Mouse (Mus musculus) ES-E14 (cell line): ENCODE measurements around the gene Dnajb12. TPM values are rescaled to one million over a fixed set of nuclear protein-coding genes. Genes with fewer than 3 reads are reported as not detected.
"Not testable (repeated sequence)": the region's sequence is repeated elsewhere in the genome, so short reads cannot be mapped to it uniquely, and the experiment has no call there.

ENCODE experiments used
- DNase-seq: peaks from one replicate; pipeline ENCODE4 v3.0.0-alpha.2; 2013; ENCODE audit warnings: low read depth, low spot score
- H3K27ac ChIP-seq: 2 replicates; pipeline ENCODE4 v1.5.1; 2012; ENCODE audit warnings: low read depth, mild to moderate bottlenecking, low read length, moderate library complexity, mixed read lengths; ENCODE audit not compliant: poor library complexity, insufficient read depth, severe bottlenecking
- H3K36me3 ChIP-seq: 2 replicates; pipeline ENCODE4 v1.6.1; 2012; ENCODE audit warnings: mild to moderate bottlenecking, low read length, moderate library complexity, mixed read lengths; ENCODE audit not compliant: control insufficient read depth, poor library complexity, insufficient read depth, severe bottlenecking
- H3K4me1 ChIP-seq, 2 experiments: fragments of 150-350 bp in 1 of 2; sonication (generic) in 1 of 2; 2 replicates each; pipeline ENCODE4 v1.6.1; 2012; ENCODE audit warnings: low read length in 2 of 2, mild to moderate bottlenecking in 1 of 2, mixed read lengths in 1 of 2; ENCODE audit not compliant: control insufficient read depth in 2 of 2, insufficient read depth in 2 of 2, poor library complexity in 1 of 2
- H3K4me3 ChIP-seq, 2 experiments: fragments of 150-350 bp in 1 of 2; sonication (generic) in 1 of 2; 2 replicates each; pipeline ENCODE4 v1.5.1; 2012; ENCODE audit warnings: low read length in 2 of 2, low read depth in 1 of 2, mild to moderate bottlenecking in 1 of 2, mixed read lengths in 1 of 2; ENCODE audit not compliant: insufficient read depth in 1 of 2, poor library complexity in 1 of 2, severe bottlenecking in 1 of 2
- H3K9ac ChIP-seq: 2 replicates; pipeline ENCODE4 v1.6.1; 2012; ENCODE audit warnings: low read depth, mild to moderate bottlenecking, low read length, mixed read lengths; ENCODE audit not compliant: poor library complexity, insufficient read depth, severe bottlenecking
- H3K9me3 ChIP-seq: fragments of 150-350 bp; sonication (generic); 2 replicates; pipeline ENCODE4 v1.6.1; 2012; ENCODE audit warnings: low read depth, mild to moderate bottlenecking, low read length; ENCODE audit not compliant: control insufficient read depth, insufficient read depth
- CHD2 ChIP-seq: IDR thresholded peaks from 2 replicates; pipeline ENCODE4 v1.6.1; 2014; ENCODE audit warnings: mild to moderate bottlenecking, low read depth, low read length, inconsistent platforms
- HCFC1 ChIP-seq: IDR thresholded peaks from 2 replicates; pipeline ENCODE4 v1.6.1; 2012; ENCODE audit warnings: low read length, inconsistent platforms, borderline replicate concordance; ENCODE audit not compliant: insufficient read depth
- MAFK ChIP-seq: IDR thresholded peaks from 2 replicates; pipeline ENCODE4 v1.6.1; 2014; ENCODE audit warnings: mild to moderate bottlenecking, low read depth, low read length, inconsistent platforms; ENCODE audit not compliant: insufficient read depth
- ZC3H11A ChIP-seq: IDR thresholded peaks from 2 replicates; pipeline ENCODE4 v1.6.1; 2012; ENCODE audit warnings: low read depth, mild to moderate bottlenecking, inconsistent platforms, low read length, borderline replicate concordance
- ZNF384 ChIP-seq: IDR thresholded peaks from 2 replicates; pipeline ENCODE4 v1.6.1; 2012; ENCODE audit warnings: low read depth, low read length, inconsistent platforms
- in situ Hi-C, 2 experiments: fragments of 600-800 bp; cut with MboI; formaldehyde crosslinking; loops; one replicate each; pipeline ENCODE4 v1.15.1; 2025; ENCODE audit warnings: low sequenced_read_pairs in 2 of 2, inconsistent platforms in 1 of 2; ENCODE audit not compliant: unreplicated experiment in 2 of 2
- total RNA-seq: library from RNA; depleted of rRNA; stranded (reverse); fragments of 300-350 nt; gene quantifications from 2 replicates; pipeline ENCODE4 v1.2.3, GENCODE M21; 2012

Gene Dnajb12
- total RNA-seq, 1 experiment, result 38.2 TPM

DNA sequence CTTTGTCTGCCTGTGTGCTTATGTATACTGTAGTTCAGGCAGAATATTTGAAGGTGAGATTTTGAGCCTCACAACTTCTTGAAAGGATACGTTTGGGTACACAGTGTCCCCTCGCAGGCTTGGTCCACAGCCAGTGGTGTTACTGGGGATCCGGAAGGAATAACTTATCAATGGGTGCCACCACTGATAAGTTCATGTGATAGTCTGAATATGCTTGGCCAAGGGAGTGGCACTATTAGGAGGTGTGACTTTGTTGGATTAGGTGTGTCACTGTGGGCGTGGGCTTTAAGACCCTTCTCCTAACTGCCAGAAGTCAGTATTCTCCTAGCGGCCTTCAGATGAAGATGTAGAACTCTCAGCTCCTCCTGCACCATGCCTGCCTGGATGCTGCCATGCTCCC lies 6.2 kb upstream of the Dnajb12 start:
- H3K36me3 ChIP-seq, result no peaks in the 10 kb centered on the region
- in situ Hi-C loops, result loop anchor here in 1 of 2 experiments (25.0 kb wide), 1 partner anchor 561 kb away; the partner anchor contains the start of gene P4ha1
- H3K9ac ChIP-seq, result no peak overlapping the region
- TF ChIP-seq ZC3H11A (no peak), CHD2 (no peak), MAFK (no peak), HCFC1 (no peak), ZNF384 (no peak)
- peaks cover 0 to 13% of the 10 kb centered on the region in 2 experiments; a peak in 1 of 4 replicates for H3K4me1 ChIP-seq
- DNase-seq, result no peak
- no peak overlapping the region for H3K27ac ChIP-seq
- no peaks in the 10 kb centered on the region for H3K9me3 ChIP-seq
- H3K4me3 ChIP-seq, result no peak overlapping the region

DNA sequence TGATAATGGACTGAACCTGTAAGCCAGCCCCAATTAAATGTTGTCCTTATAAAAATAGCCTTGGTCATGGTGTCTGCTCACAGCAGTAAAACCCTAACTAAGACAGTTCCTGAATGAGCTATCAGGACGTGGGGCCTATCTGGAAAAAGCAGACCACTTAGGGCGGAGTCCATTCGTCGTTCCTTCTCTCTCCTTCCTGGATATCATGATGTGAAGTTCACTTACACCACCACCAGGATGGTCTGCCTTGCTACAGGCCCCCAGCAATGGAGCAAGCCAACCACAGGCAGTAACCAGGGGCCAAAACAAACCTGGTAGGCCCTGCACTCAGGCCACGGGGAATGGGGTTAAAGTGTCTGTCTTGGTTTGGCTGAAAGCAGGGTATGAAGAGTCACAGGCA lies 5.7 kb upstream of the Dnajb12 start:
- in situ Hi-C loops, result loop anchor here in 1 of 2 experiments (25.0 kb wide), 1 partner anchor 561 kb away; the partner anchor contains the start of gene P4ha1
- Histone ChIP-seq H3K36me3 (no peaks in the 10 kb centered on the region), H3K27ac (no peak overlapping the region), H3K9me3 (no peaks in the 10 kb centered on the region), H3K9ac (no peak overlapping the region), H3K4me3 (no peak overlapping the region), H3K4me1 (peaks cover 0 to 11% of the 10 kb centered on the region in 2 experiments; a peak in 1 of 4 replicates)
- DNase-seq, result no peak
- TF ChIP-seq CHD2, result no peak
- no peak for TF ChIP-seq ZNF384
- TF ChIP-seq ZC3H11A, result no peak

DNA sequence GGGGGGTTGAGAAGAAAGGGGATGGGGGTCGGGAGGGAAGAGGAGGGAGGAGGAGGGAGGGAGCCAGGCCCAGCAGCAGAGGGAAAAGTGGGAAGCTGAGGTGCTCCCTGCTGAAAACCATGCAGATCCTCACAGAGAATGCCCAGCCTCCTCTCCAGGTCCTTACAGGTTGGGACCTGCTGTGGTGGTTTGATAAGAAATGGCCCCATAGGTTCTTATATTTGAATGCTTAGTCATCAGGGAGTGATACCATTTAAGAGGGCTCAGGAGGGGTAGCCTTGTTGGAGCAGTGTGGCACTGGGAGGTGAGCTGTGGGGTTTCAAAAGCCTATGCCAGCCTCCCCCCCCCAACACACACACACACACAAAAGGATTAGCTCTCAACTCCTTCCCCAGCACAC lies 4.0 kb upstream of the Dnajb12 start:
- peaks cover 0 to 2% of the 10 kb centered on the region in 2 experiments; a peak in 1 of 4 replicates for H3K4me1 ChIP-seq
- no peak for DNase-seq
- H3K36me3 ChIP-seq, result no peaks in the 10 kb centered on the region
- in situ Hi-C loops, result no loop called here
- no peak overlapping the region for H3K4me3 ChIP-seq
- H3K27ac ChIP-seq, result no peak overlapping the region
- H3K9ac ChIP-seq, result no peak overlapping the region
- no peak for TF ChIP-seq ZC3H11A
- no peak for TF ChIP-seq MAFK
- no peak for TF ChIP-seq ZNF384
- no peak for TF ChIP-seq HCFC1
- no peak for TF ChIP-seq CHD2
- no peaks in the 10 kb centered on the region for H3K9me3 ChIP-seq

DNA sequence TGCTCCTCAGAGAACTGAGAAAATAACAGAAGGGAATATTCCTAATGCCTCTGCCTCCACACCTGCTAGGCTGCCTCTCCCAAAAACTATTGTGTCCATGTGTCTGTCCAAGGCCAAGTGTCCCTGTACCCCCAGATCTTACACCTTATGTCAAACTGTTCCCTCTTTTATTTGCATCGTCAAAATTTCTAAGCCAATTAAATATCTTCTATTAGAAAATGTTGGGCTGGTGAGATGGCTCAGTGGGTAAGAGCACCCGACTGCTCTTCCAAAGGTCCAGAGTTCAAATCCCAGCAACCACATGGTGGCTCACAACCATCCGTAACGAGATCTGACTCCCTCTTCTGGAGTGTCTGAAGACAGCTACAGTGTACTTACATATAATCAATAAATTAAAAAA lies 2.7 kb upstream of the Dnajb12 start:
- H3K4me3 ChIP-seq, H3K9me3 ChIP-seq, H3K27ac ChIP-seq, H3K36me3 ChIP-seq, H3K4me1 ChIP-seq, in situ Hi-C loops, H3K9ac ChIP-seq, DNase-seq: not testable (repeated sequence)

DNA sequence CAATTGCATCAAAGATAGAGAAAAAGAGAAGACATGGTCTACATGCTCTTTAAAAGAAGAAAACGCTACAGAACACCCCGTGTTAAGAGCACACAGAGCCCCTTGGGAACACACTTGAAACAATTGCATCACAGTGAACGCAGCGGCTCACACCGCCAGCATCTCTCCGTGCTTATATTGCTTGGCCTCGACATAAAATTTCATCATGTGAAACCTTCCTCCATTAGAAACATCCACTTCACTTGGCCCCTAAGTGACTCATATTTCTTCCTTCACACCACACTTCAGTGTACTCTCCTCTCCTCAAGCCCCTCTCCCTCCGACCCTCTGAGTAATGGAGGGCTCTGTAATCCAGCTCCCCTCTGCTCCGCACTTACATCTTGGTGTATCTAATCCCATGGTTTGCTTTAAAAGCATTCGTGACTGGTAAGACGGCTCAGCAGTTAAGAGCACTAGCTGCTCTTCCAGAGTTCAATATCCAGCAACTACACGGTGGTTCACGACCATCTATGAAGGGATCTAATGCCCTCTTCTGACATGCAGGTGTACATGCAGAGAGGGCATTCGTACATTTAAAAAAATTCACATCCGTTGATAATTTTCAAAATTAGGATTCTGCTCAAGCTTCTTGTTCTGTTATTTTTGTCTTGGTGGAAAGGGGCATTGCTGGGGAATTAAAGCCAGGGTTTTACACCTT lies 1.8 kb upstream of the Dnajb12 start:
- TF ChIP-seq HCFC1 (no peak), CHD2 (no peak), ZNF384 (no peak), MAFK (no peak), ZC3H11A (no peak)
- no peaks in the 10 kb centered on the region for H3K9me3 ChIP-seq
- no peak overlapping the region for H3K27ac ChIP-seq
- H3K4me3 ChIP-seq, result no peak overlapping the region
- no peak for DNase-seq
- H3K4me1 ChIP-seq, result peaks cover 0 to 2% of the 10 kb centered on the region in 2 experiments; a peak in 1 of 4 replicates
- no peaks in the 10 kb centered on the region for H3K36me3 ChIP-seq
- in situ Hi-C loops, result no loop called here
- no peak overlapping the region for H3K9ac ChIP-seq
